Mouse (Mus musculus): ENCODE data around the gene Ddb1. TPM values are rescaled to one million over a fixed set of nuclear protein-coding genes. Genes with fewer than 3 reads are reported as not detected.

Ddb1 gene
- polyA plus RNA-seq, 1 experiment from 2014 or later = 430 TPM

DNA sequence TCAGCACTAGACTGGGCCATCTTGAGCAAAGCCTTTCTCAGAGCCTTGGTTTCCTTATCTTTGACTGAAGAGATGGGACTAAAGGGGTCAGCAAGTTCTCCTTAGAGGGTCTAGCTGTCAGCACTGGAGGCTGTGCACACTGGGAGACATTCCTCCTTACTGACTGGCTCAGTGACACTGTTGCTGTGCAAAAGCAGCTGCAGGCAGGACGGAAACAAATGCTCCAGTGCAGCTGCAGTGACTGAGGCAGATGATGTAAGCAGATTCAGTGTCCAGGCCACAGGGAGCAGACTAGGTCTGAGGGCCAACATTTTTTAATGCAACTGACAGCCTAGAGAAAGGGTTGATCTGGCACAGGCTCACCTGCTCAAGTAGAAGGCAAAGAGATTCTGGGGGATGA, 68.1 kb downstream of the Ddb1 start:
- WGBS = 50% methylated on average over 1 of the region's 1 CpGs
- no peak overlapping the region for H3K9ac ChIP-seq (replicated peaks; ENCODE audit: low read length)
- H3K27me3 ChIP-seq (ENCODE audit: insufficient read depth, low read length) = no peaks in the 10 kb centered on the region
- H3K36me3 ChIP-seq (ENCODE audit: insufficient read depth, low read length) = no peaks in the 10 kb centered on the region
- no peak overlapping the region for H3K4me2 ChIP-seq (replicated peaks; ENCODE audit: low read depth, low read length)
- H3K4me1 ChIP-seq (ENCODE audit: insufficient read depth, low read length) = no peaks in the 10 kb centered on the region
- H3K4me3 ChIP-seq (ENCODE audit: low read length) = no peak overlapping the region
- no peaks in the 10 kb centered on the region for H3K9me3 ChIP-seq (ENCODE audit: low read length)
- no peak overlapping the region for H3K27ac ChIP-seq (ENCODE audit: low read length)
- ATAC-seq (ENCODE audit: low FRiP score, low TSS enrichment) = no peak

DNA sequence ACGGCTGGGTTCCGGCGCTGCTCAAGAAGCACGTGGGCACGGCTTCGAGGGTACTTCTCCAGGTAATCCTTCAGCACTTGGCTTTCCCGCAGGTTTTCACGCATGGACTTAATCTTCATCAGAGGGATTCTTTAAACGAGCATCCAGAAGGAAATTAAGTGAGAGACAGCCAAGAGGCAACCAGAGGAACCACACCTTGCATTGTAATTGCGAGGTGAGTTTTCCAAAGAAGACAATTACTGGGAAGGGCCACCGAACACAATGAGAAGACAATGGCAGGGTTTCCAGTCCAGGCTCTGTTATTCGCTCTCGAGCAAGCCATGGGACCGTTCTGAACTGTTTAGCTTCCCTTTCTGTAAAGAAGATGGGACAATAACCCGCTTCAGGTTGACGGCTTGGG, 71.5 kb downstream of the Ddb1 start:
- WGBS = 82% methylated on average over 16 of the region's 16 CpGs
- H3K27me3 ChIP-seq (ENCODE audit: insufficient read depth, low read length) = no peaks in the 10 kb centered on the region
- no peak overlapping the region for H3K27ac ChIP-seq (ENCODE audit: low read length)
- H3K4me3 ChIP-seq (ENCODE audit: low read length) = no peak overlapping the region
- no peak overlapping the region for H3K4me2 ChIP-seq (replicated peaks; ENCODE audit: low read depth, low read length)
- no peaks in the 10 kb centered on the region for H3K9me3 ChIP-seq (ENCODE audit: low read length)
- H3K36me3 ChIP-seq (ENCODE audit: insufficient read depth, low read length) = no peaks in the 10 kb centered on the region
- no peak overlapping the region for H3K9ac ChIP-seq (replicated peaks; ENCODE audit: low read length)
- no peak for ATAC-seq (ENCODE audit: low FRiP score, low TSS enrichment)
- H3K4me1 ChIP-seq (ENCODE audit: insufficient read depth, low read length) = no peaks in the 10 kb centered on the region

DNA sequence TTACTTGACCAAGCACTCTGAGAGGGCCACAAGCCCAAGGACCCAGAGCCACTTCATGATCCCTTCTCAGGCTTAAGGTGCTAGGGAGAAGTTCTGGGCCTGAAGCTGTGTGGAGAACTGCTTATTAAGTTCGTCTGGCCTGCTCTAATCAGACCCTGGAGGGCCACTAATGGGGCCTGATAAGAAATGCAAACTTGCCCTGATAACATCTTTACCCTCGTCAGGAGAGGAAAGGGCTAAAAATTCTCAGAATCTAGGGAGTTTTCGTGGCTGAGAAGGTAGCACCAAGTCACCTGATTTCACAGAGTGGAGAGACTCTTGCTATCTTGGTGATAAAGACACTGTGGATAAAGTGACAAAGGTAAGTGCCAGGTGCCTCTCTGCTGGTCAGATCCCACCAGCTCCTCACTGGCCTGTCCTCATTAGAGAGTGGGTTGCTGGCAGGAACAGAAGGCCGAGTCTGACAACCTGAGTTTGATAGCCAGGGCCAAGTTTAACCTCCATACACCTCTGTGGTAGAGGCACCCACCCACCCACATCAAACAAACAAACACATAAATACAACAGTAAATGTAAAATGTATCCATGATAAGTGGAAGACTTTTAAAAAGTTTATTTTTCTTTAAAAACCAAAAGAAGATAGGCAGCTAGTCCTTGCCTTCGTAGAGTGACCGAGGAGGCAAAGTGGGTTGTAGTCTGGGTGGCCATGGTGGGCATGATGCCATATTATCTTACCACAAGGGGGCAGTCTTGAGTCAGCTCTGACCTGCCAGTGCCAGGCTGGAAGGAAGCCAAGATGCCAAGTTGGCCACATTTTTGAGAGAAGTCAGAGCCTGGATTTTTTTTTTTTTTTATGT, 73.0 kb downstream of the Ddb1 start, which contains the start of gene Pga5:
TSS of gene Pga5 (minus strand) at position 157 of the 857 bp plus-strand sequence.
- 33% methylated on average over 6 of the region's 6 CpGs for whole genome bisulfite sequencing
- H3K9ac ChIP-seq (replicated peaks; ENCODE audit: low read length) = 0 out of 2 replicates have a peak within 1 kb of the TSS, but pooled peaks have one; percentile 16
- peak; percentile 55; the same call in 1 of the 2 replicates for ATAC-seq (ENCODE audit: low FRiP score, low TSS enrichment)

DNA sequence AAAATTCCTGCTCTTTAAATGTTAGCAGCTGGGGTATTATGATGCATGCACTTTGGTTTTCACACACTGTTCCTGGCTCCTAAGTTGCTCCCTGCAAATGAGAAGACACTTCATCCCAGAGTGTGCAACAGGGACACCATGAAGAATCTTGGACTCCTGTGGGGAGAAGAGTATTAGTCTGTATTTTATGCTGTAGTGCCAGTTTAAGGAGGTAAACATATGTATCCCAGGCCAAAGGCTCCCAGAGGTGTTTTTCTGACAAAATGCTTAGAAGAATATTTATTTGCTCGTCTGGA, 73.6 kb downstream of the Ddb1 start:
- Histone ChIP-seq H3K4me2 (replicated peaks; ENCODE audit: low read depth, low read length) (no peak overlapping the region), H3K27me3 (ENCODE audit: insufficient read depth, low read length) (no peaks in the 10 kb centered on the region), H3K4me3 (ENCODE audit: low read length) (no peak overlapping the region), H3K4me1 (ENCODE audit: insufficient read depth, low read length) (no peaks in the 10 kb centered on the region), H3K36me3 (ENCODE audit: insufficient read depth, low read length) (no peaks in the 10 kb centered on the region), H3K9ac (replicated peaks; ENCODE audit: low read length) (no peak overlapping the region), H3K9me3 (ENCODE audit: low read length) (no peaks in the 10 kb centered on the region), H3K27ac (ENCODE audit: low read length) (no peak overlapping the region)
- 77% methylated on average over 1 of the region's 1 CpGs for WGBS
- no peak for ATAC-seq (ENCODE audit: low FRiP score, low TSS enrichment)

More for the DNA sequence above, 73.0 kb downstream of the Ddb1 start, which contains the start of gene Pga5:
- H3K4me3 ChIP-seq (ENCODE audit: low read length) = no peak within 1 kb of the TSS
- H3K4me1 ChIP-seq (ENCODE audit: insufficient read depth, low read length) = no peaks in the 10 kb centered on the region
- no peaks in the 10 kb centered on the region for H3K27me3 ChIP-seq (ENCODE audit: insufficient read depth, low read length)
- H3K27ac ChIP-seq (ENCODE audit: low read length) = no peak within 1 kb of the TSS
- no peak within 1 kb of the TSS for H3K4me2 ChIP-seq (replicated peaks; ENCODE audit: low read depth, low read length)
- H3K9me3 ChIP-seq (ENCODE audit: low read length) = no peaks in the 10 kb centered on the region
- H3K36me3 ChIP-seq (ENCODE audit: insufficient read depth, low read length) = no peaks in the 10 kb centered on the region

Other genes starting within 250 kb of the Ddb1 start
- gene Syt7, start 216.2 kb upstream of the Ddb1 start, polyA plus RNA-seq (2015; fragmentation: Nextera tagmentation; extraction: Ambion mirVana) = 0.96 and 1.6 TPM in 2 replicates
- gene Lrrc10b, start 147.9 kb upstream of the Ddb1 start, polyA plus RNA-seq (2015; fragmentation: Nextera tagmentation; extraction: Ambion mirVana) = 0.13 and 0.89 TPM in 2 replicates
- gene Ppp1r32, start 122.4 kb upstream of the Ddb1 start, polyA plus RNA-seq (2015; fragmentation: Nextera tagmentation; extraction: Ambion mirVana) = 0.13 TPM in 1 of 2 replicates, not detected in the other
- gene Cpsf7, start 80.1 kb upstream of the Ddb1 start, polyA plus RNA-seq (2015; fragmentation: Nextera tagmentation; extraction: Ambion mirVana) = 47.5 and 53.0 TPM in 2 replicates
- gene Sdhaf2, start 79.2 kb upstream of the Ddb1 start, polyA plus RNA-seq (2015; fragmentation: Nextera tagmentation; extraction: Ambion mirVana) = 65.1 and 66.0 TPM in 2 replicates
- gene Tmem216, start 49.1 kb upstream of the Ddb1 start, polyA plus RNA-seq (2015; fragmentation: Nextera tagmentation; extraction: Ambion mirVana) = 51.9 and 53.0 TPM in 2 replicates
- gene Cyb561a3, start 28.2 kb upstream of the Ddb1 start, polyA plus RNA-seq (2015; fragmentation: Nextera tagmentation; extraction: Ambion mirVana) = 20.0 and 21.6 TPM in 2 replicates
- 46.6 and 48.8 TPM in 2 replicates for gene Tmem138, start 28.0 kb upstream of the Ddb1 start, polyA plus RNA-seq (2015; fragmentation: Nextera tagmentation; extraction: Ambion mirVana)
- gene Tkfc, start 327 bp downstream of the Ddb1 start, polyA plus RNA-seq (2015; fragmentation: Nextera tagmentation; extraction: Ambion mirVana) = 54.9 and 56.2 TPM in 2 replicates
- 2.9 and 3.9 TPM in 2 replicates for gene Vwce, start 28.9 kb downstream of the Ddb1 start, polyA plus RNA-seq (2015; fragmentation: Nextera tagmentation; extraction: Ambion mirVana)
- not detected in 2 replicates for gene Pga5, start 72.7 kb downstream of the Ddb1 start, polyA plus RNA-seq (2015; fragmentation: Nextera tagmentation; extraction: Ambion mirVana)
- gene Vps37c, start 83.4 kb downstream of the Ddb1 start, polyA plus RNA-seq (2015; fragmentation: Nextera tagmentation; extraction: Ambion mirVana) = 36.2 and 37.6 TPM in 2 replicates
- 0.19 and 0.31 TPM in 2 replicates for gene Cd5, start 133.7 kb downstream of the Ddb1 start, polyA plus RNA-seq (2015; fragmentation: Nextera tagmentation; extraction: Ambion mirVana)
- gene Cd6, start 224.7 kb downstream of the Ddb1 start, polyA plus RNA-seq (2015; fragmentation: Nextera tagmentation; extraction: Ambion mirVana) = 0.13 TPM in 1 of 2 replicates, not detected in the other
- gene Slc15a3, start 234.4 kb downstream of the Ddb1 start, polyA plus RNA-seq (2015; fragmentation: Nextera tagmentation; extraction: Ambion mirVana) = 0.54 and 0.85 TPM in 2 replicates

Data from kidney, embryonic 16.5 days (tissue).